Mouse (Mus musculus) c-Kit-positive CD71-positive TER-119-negative erythroid progenitor cells, embryonic 14.5 days (primary cell): ENCODE data around the gene Fgd2.

Experiments used
- DNase-seq: peaks from one replicate; pipeline ENCODE4 v3.0.0-alpha.2; 2013; ENCODE audit warnings: low read depth

Fgd2 gene

GRCm38 (mm10) chr17:29422912-29423504 is 62.3 kb downstream of the Fgd2 start:
- DNase-seq, result no peak

GRCm38 (mm10) chr17:29423991-29424390 is 63.3 kb downstream of the Fgd2 start:
- no peak for DNase-seq

- DNase-seq, result no peak
Observed at GRCm38 (mm10) chr17:29425345-29425744, 64.6 kb downstream of the Fgd2 start.

DNA sequence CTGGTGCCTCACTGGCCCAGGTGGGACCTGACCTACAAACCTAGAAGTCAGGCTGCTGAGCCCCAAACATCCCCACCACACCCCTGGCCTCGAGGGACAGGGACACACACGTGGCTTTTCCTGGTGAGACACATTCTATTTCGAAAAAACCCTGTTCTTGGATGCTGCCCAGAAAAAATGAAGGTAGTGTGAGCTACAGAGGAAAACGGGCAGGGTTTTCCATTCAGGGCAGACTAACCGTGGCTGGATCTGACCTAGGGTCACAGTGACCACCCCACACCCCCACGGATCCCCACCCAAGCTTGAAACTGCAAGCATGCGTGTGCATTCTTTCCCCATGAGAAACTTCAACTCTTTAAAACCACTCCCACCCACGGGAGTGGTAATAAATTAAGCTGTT is 67.5 kb downstream of the Fgd2 start:
- no peak for DNase-seq

DNA sequence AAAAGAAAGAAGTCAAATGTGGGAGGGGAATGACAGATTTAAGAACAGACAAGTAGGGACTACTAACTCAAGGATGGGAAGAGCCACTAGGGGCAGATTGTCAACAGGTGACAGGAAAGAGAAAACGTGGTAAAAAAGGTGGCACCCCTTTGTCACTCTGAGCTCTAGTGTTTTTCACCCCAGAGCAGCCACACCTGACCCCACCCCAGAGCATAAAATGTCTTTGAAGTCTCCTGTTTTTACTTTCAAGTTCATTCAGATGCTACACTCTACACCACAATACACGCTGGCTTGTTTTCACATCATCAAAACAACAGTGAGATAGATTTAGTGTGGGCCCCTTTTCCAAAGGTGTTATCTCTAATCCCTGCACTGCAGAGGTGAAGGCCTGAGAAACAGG is 68.1 kb downstream of the Fgd2 start:
- no peak for DNase-seq
